Mouse (Mus musculus) kidney, adult 10 weeks (tissue): ENCODE measurements around the gene Taar6. TPM values are rescaled to one million over a fixed set of nuclear protein-coding genes. Genes with fewer than 3 reads are reported as not detected.

ENCODE experiments used
- polyA plus RNA-seq: library from polyadenylated mRNA; stranded (reverse); fragments of 350-450 nt; fragmentation: Illumina TruSeq; extraction: RNeasy Lipid Tissue Mini Kit (QIAGEN cat#74804); gene quantifications from one replicate; pipeline ENCODE4 v1.2.3, GENCODE M21; 2014; ENCODE audit warnings: low read depth, low replicate concordance

The Taar6 gene
- polyA plus RNA-seq, result not detected

GRCm38 (mm10) chr10:23985546-23985945, at the start of gene Taar6:
TSS of gene Taar6 (minus strand) at chr10:23985646.

GRCm38 (mm10) chr10:24026922-24027321, 41.5 kb upstream of the Taar6 start, which contains the start of gene Taar7d:
TSS of gene Taar7d (plus strand) at chr10:24027222.

DNA sequence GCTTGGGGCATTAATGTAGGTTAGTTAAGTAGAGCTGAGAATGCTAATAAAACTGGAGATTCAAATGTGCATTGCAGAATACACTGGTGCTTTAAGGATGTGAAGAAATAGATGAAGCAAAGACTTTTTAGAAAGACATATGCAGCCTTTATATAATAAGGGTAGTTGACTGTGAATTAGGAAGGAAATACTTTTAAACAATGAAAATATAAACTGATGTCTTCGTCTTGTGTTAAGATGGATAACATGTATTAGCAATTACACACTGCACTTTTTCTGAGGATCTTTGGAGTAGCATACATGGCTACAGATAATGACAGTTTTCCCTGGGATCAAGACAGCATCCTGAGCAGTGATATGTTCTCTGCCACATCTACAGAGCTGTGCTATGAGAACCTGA, 14.2 kb upstream of the Taar6 start, which contains the start of gene Taar7b:
Gene Taar7b, plus strand, starts transcription at position 301 of the 400 bp plus-strand sequence.

GRCm38 (mm10) chr10:23993381-23993780, 7.9 kb upstream of the Taar6 start, which contains the start of gene Taar7a:
TSS of gene Taar7a (minus strand) at chr10:23993481.

GRCm38 (mm10) chr10:23970656-23971165, 14.7 kb downstream of the Taar6 start, which contains the start of gene Taar5:
TSS of gene Taar5 (plus strand) at chr10:23970706.

DNA sequence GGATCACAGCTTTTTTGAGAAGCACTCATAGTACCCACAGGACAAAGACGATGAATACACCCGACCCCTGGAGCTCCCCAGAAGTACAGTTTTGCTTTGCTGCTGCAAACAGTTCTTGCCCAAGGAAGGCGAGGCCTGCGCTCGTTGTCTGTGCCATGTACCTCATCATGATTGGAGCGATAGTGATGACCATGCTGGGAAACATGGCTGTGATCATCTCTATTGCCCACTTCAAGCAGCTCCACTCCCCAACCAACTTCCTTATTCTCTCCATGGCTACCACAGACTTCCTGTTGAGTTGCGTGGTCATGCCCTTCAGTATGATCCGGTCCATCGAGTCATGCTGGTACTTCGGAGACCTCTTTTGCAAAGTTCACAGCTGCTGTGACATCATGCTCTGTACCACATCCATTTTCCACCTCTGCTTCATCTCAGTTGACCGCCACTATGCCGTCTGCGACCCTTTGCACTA, 25.0 kb downstream of the Taar6 start, which contains the start of gene Taar4:
Gene Taar4, plus strand, starts transcription at position 51 of the 472 bp plus-strand sequence.

DNA sequence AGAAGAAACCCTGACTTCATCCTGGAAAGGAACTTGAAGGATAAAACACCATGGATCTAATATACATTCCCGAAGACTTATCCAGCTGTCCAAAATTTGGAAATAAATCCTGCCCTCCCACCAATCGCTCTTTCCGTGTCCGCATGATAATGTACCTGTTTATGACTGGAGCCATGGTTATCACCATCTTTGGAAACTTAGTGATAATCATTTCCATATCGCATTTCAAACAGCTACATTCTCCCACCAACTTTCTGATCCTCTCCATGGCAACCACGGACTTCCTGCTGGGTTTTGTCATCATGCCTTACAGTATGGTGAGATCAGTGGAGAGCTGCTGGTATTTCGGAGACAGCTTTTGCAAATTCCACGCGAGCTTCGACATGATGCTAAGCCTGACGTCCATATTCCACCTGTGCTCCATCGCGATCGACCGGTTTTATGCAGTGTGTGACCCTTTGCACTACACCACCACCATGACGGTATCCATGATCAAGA, 35.9 kb downstream of the Taar6 start, which contains the start of gene Taar3:
Gene Taar3, plus strand, starts transcription at position 51 of the 498 bp plus-strand sequence.

DNA sequence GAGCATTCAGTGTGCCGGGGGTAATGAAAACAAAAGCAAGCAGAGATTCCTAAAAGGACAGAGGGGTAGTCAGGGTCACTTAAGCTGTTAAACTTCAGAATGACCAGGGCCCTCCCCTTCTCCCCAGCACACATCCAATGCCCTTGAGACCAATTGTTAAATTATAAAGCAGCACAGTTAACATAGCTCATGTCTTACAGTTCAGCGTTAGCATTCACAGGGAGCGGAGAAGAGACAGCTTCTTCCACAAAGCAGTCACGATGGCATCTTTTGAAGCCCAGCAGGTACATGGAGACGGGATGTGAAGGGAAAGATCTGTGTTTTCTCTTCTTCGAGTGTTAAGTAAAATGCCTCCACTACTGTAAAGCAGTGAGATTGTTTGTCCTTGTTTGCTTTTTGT, 47.1 kb downstream of the Taar6 start, which contains the start of gene Taar2:
Gene Taar2, plus strand, starts transcription at position 261 of the 400 bp plus-strand sequence.

Other genes starting within 250 kb of the Taar6 start
- gene Rps12, start 198.4 kb downstream of the Taar6 start, polyA plus RNA-seq, result 253 TPM
- gene Slc18b1, start 188.7 kb downstream of the Taar6 start, polyA plus RNA-seq, result 26.8 TPM
- not detected for gene Vnn3, start 134.2 kb downstream of the Taar6 start, polyA plus RNA-seq
- gene Vnn1, start 91.0 kb downstream of the Taar6 start, polyA plus RNA-seq, result 162 TPM
- not detected for gene Taar1, start 65.3 kb downstream of the Taar6 start, polyA plus RNA-seq
- gene Taar2, start 47.1 kb downstream of the Taar6 start, polyA plus RNA-seq, result not detected
- not detected for gene Taar3, start 36.1 kb downstream of the Taar6 start, polyA plus RNA-seq
- not detected for gene Taar4, start 25.2 kb downstream of the Taar6 start, polyA plus RNA-seq
- not detected for gene Taar5, start 14.9 kb downstream of the Taar6 start, polyA plus RNA-seq
- not detected for gene Taar7a, start 7.8 kb upstream of the Taar6 start, polyA plus RNA-seq
- not detected for gene Taar7b, start 14.3 kb upstream of the Taar6 start, polyA plus RNA-seq
- gene Taar7d, start 41.6 kb upstream of the Taar6 start, polyA plus RNA-seq, result not detected
- gene Taar7e, start 52.0 kb upstream of the Taar6 start, polyA plus RNA-seq, result not detected
- gene Taar7f, start 63.9 kb upstream of the Taar6 start, polyA plus RNA-seq, result not detected
- gene Taar8a, start 90.9 kb upstream of the Taar6 start, polyA plus RNA-seq, result not detected
- gene Taar8b, start 106.6 kb upstream of the Taar6 start, polyA plus RNA-seq, result not detected
- not detected for gene Taar8c, start 116.3 kb upstream of the Taar6 start, polyA plus RNA-seq
- gene Taar9, start 123.9 kb upstream of the Taar6 start, polyA plus RNA-seq, result not detected
- 366 TPM for gene Stx7, start 163.7 kb upstream of the Taar6 start, polyA plus RNA-seq
- not detected for gene Moxd1, start 237.9 kb upstream of the Taar6 start, polyA plus RNA-seq